Mouse (Mus musculus): ENCODE results near the gene Slc15a2.

Slc15a2 gene

DNA sequence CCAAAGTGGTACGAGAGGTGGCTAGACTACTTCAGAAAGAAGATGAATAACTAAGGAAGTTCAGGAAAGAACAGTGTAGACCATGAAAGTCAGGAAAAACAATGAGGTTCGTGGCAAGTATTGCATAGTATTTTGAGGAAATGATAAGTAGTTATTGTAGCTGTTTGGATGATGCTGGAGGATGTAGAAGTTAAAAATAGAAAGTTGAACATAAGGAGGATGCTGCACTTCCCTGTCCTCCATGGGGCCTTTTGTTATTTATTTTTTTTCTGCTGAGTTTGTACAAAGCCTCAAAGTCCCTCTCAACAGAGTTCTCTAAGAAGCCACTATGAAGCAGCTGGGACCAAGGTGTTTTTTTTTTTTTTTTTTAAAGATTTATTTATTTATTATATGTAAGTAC lies 37.0 kb downstream of the Slc15a2 start:
- no peak for DNase-seq

DNA sequence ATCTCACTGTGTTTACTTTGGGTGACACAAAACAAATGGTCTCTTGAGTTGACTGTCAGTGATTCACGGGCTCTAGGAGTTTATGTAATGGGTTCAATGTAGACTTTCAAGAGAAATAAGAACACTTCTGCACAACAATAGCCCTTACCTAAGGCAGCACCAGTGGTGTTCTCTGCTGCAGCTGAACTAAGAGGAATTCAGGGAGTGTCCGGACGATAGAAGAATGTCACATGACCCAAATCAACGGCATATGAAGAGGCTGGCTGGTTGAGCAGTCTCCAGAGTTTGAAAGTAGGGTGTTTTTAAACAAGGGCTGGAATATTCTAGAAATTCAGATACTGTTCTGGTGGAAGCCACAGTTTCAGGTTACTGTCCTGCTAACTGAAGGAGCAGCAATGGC lies 37.7 kb downstream of the Slc15a2 start:
- DNase-seq, result no peak

DNA sequence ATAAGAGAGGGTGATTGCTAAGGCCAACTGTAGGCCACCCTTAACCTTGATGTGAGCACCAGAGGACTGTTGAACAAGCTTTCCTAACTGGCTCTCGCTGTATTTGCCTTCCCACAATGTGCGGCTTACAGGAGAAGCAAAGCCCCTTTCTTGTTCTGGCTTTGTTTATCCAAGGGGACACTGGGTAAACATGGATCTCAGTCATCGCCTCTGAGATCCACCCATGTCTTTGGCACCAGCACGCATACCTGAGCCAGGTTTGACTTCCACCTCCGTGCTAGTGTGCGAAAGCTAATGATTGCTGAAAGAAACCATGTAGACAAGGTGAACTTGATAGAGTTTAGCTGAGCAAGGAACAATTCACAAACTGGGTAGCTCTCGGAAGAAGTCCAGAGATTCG lies 41.2 kb downstream of the Slc15a2 start:
- DNase-seq, result no peak

DNA sequence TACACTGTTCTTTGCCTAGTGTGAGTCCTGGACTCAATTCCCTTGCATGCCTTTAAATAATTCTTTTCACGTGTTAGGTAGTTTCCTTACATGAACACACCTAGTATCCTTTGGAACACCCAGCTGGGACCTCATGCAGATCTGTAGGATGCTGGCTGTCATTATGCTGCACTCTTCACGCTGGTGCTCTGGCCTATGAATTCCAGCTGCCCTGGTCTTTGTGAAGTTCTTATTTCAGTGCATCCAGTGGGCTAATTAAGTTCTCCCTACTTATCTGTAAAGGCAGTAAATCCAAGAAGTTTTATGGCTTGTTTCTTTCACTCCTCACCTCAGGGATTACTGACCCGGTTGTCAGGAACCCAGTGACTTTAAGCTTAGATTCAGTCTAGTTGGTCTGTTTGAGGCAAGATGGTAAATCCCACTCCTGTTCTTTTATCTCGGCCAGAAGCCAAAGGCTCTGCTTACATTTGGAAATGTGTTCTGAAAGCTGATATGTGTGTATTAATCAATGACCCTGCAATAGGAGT lies 45.3 kb downstream of the Slc15a2 start:
- DNase-seq, result no peak

DNA sequence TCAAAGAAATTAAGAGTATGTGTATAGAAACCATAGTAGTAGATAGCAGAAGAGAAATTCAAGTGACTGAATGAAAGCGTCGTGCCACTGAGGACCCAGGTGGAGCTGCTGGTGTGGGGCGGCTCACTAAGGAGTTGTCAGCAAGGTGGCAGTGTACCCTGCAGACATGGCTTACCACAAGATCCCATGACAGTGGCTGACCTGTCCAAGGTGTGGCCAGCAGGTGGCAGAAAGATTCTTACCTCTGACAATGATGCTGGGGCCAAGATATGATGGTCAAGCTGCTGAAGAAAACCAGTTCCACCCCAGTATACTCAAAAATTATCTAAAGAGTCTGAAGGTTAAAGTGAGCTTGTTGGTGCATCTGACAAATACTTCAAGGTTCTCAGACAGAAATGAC lies 49.3 kb downstream of the Slc15a2 start:
- no peak for DNase-seq

DNA sequence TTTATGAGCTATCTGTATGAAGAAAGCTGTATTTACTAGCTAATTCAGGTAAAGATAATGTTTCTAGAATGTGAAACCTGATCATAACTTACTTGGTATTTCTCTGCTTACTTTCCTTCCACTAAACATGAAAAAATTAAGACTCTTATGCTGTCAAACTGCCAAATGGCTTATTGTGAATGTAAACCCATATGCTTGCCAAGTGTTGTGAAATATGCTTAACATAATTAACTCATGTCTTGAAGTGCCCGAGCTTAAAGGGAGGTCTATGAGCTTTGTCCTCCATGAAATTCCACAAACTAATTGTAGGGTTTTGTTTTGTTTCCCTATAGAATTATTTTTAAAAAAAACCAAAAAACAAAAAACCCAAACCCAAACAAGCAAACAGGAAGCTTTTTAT lies 50.9 kb downstream of the Slc15a2 start:
- DNase-seq, result no peak

DNA sequence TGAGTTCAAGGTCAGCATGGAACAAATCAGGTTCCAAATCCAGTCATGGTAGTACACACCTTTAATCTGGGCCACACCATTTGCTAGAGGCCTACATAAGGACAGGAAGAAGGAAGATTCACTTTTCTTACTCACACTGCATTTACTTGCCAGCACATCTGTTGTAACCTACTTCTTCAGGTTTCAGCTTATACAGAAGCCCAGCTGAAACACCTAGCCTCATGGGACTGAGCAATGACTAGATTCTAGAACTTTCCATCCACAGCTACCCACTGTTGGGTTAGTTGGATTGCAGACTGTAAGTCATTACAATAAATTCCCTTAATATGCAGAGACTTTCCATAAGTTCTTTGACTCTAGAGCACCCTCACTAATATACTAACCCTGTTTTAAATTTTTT lies 52.2 kb downstream of the Slc15a2 start:
- no peak for DNase-seq

DNA sequence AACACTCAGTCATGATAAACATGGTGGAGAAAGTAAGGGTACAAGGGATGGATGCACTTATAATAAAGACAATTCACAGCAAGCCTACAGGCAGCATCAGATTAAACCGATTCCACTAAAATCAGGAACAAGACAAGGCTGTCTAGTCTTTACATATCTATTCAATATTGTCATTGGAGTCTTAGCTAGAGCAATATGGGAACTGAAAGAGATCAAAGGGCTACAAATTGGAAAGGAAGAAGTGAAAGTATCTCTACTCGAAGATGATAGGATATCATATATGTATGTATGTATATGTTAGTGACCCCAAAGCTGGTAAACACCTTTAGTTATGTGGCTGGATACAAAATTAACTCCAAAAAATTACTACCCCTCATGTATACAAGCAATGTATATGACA lies 55.8 kb downstream of the Slc15a2 start:
- no peak for DNase-seq

DNA sequence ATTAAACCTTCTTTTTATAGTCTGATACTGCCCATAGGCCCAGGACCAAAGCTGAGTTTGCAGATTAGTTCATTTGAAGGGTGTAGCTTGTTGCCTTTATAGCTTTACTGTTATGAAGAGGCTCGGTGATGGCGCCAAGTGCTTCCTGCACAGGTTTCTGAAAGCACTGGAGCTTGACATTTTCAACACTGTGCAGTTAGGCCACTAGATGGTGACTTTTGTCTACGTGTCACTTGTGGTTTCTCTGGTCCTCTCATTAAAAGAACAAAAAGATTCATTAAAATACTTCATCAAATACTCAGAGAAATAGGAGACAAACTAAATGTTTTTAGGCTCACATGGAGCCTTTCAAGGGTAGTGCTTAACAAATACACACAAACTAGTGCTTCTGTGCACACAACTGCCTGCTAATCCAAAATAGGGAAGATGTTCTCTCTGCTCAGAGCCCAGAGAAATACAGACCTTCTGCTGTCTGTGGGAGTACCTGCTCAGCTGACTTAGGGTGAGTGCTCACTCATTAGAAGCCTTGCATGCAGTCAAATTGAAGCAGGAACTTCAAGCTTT lies 60.8 kb downstream of the Slc15a2 start:
- DNase-seq, result no peak

DNA sequence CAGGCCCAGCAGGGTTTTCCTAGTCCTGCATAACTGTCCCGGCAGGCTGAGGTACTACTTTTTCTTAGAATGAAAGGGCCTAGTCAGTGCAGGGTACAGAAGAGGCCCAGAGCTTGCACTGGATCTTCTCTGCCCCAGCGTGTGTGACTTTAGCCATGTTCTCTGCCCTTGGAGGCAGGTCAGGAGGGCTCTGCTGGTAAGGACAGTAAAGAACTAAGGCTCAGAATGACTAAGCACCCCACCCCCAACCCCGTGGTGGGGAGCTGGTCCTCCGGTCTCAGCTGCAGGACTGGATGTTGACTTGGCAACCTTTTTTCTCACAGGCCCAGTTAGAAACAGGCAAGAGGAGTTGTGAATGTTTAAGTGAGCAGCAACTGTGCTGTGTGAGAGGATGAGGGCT lies 62.0 kb downstream of the Slc15a2 start:
- no peak for DNase-seq

DNA sequence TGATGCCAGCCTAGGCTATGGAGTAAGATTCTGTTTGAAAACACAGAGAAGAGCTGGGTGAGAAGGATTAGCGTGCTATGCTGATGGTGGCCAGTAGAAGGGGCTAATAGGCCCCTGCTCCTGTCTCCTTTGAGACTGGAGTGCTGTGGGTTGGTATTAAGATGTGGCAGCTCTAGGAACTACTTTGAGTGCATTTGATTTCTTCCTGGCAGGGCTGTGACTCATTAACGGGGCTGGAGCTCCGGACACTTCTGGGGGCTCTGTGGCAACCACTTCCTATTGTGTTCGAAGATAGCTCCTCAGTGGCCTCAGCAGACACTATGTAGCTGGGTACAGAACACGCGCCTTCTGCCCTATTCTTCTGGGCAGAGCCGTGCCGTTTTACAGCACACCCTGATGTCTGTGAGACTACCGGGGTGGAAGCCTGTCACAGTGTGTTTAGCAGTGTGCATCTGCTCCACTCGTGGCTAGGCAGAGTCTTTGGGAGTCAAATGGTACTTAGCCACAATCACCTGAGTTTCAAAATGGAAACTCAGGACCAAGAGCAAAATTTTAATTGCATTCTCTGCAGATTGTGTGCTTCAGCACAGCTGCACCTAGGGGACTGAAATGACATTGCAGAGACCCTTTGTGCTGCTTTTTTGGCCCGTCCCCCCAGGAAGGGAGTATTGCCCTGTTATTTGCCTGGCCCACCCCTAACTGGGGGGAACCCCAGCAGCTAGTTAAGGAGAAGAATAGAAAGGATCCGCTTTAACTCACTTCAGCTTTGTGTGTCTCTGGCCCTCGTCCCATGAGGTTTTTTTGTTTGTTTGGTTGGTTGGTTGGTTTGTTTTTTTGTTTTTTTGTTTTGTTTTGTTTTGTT lies 64.3 kb downstream of the Slc15a2 start:
- DNase-seq, result no peak

DNA sequence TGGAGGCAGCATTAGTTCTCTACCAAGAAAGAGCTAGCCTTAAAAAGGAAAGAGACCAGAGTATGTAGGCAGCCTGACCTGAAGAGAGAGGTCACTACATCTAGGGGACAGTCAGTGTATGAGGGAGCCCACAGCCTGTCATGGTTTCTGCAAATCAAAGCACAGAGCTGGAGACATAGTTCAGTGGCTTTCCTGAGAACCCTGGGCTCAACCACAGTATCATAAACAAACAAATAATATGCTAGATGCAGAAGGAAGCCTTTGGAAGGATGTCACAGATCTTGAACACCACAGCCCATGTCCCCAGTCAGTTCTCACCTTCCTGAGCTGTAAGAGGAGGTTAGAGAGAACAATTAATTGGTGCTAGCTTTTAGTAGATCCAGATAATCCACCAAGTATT lies 66.1 kb downstream of the Slc15a2 start:
- DNase-seq, result no peak

DNA sequence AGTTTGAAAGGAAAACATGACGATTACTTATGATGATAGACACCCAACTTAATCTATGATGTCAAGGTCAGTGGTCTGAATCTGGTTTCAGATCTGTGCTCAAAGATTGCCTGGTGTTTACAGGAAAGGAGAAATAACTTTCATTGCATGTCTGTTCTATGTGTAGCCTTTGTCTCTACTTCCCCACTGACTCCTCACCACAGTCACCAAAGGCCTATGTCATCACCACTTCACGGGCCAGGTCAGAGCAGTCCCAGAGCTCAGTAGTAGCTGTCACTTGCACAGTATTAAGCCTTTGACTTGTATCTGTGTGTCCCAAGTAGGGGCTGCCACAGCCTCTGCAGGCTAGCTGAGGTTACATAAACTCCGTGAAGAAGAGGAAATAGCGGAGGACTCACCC lies 67.3 kb downstream of the Slc15a2 start:
- no peak for DNase-seq

DNA sequence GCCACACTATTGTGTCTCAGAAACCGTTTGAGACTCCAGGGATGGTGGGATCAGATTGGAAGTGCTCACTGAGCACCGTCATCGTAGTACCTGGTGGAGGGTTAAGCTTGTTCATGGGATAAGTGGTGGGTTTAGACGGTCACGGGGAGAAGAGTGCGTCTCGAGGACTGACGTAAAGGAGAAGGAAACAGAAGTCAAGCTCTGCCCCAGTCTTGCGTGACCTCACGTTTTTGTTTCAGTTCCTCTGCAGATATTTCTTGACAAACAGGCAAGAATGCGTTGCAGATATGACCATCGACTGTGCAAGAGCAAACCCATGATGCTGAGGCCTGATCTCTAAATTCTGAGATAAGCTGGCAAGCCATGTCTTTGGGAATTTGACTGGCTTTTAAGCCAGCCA lies 73.0 kb downstream of the Slc15a2 start:
- DNase-seq, result no peak

DNA sequence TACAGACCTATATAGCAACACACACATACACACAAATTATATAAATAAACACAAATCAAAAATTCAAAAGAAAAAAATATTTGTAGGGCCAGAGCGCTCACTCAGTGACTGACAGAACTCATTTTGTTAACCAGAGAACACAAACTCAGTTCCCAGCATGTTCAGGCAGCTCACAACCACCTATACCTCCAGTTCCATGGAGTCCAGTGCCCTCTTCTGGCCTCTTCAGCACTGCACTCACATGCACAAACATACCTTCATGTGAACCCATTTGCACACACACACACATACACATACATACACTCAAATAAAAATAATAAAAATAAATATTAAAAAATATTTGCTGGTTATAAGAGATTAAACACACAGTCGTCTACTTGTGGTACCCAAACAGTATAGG lies 74.0 kb downstream of the Slc15a2 start:
- no peak for DNase-seq

DNA sequence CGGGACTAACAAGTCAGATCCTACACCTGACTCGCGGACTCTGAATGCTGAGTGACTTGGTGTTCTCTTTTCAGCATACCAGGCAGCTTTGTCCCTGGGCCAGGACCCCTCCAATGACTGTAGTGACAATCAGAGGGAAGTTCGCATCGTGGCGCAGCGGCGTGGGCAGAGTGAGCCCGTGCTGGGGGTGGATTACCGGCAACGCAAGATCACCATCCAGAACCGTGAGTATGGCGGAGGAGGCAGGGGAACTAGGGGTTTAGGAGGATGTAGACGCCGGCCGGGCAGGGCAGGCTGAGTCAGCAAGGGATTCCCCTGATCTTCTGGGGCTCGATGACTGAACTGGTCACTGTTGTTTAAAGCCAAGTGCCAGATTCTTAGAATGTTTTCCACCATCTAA lies 75.4 kb downstream of the Slc15a2 start:
- DNase-seq, result no peak

DNA sequence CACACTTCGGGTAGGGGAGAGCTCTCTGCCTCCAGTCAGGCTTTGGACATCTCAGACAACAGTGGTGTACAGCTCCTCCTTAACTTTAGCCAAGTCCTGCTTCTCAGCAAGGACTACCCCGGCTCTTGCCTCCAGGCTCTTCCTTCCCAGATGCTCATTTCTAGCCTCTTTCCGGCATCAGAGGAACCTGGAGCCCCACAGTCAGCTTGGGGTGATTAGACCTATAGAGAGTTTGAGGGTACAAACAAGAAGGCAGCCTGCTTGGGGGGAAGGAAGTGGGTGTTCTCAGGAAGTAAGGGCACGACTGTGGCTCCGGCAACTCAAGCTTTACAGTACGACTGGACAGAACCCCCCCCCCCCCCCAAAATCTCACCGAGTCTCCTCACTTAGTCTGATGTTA lies 76.0 kb downstream of the Slc15a2 start:
- no peak for DNase-seq

DNA sequence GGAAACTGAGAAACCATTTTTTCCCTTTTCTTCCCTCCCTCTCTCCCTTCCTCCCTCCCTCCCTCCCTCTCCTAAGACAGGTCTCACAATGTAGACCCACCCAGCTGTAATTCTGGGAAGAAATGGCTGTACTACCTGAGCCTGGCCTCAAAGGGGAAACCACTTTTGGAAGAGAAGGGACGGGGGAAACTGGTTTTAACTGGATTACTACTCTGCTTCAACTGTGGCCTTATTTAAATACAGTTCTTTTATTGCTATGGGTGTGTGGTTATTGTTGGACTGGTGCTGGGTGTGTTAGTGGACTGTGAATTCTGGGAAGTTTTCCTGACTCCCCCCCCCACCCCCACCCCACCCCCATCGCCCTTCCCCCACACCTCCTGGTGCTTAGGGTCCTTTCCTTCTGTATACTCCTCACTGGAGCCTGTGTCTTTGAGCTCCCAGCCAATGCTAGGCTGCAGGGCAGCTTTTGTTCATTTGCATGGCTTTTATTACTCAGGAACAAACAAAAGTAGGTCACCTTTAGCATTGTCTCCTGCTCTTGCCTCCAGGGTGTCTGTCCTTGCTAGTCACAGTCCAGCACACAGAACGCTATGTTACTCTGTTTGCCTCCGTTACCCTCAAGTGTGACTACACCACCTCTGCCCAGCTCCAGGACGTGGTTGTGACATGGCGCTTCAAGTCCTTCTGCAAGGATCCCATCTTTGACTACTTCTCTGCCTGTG lies 76.9 kb downstream of the Slc15a2 start:
- no peak for DNase-seq

DNA sequence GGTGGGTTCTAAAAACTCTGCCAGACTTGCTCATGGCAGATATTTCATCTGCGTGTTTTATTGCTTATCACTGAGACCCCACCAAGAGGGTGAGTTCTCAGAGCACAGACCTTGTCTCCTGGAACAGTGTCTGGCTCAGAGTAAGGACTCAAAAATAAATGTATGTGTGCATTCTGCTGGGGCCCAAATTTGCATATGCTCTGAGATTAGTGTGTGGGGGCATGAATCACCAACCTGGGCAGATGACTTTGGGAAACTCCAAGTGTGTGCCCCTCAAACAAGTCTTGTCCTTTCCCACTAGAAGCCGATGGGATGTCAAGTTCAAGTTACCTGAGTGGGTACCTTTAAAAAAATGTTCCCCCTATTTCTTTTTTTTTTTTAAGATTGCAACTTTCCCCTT lies 84.3 kb downstream of the Slc15a2 start:
- no peak for DNase-seq

All from right cerebral cortex, postnatal 25 days (tissue).